Mouse (Mus musculus) embryonic facial prominence, embryonic 11.5 days (tissue): Measurements from ENCODE around the gene Il11ra1. TPM values are rescaled to one million over a fixed set of nuclear protein-coding genes. Genes with fewer than 3 reads are reported as not detected.

Experiments used
- ATAC-seq: fragments of 200-750 bp; cut with Nextera tagmentation; replicated peaks from 2 replicates; pipeline ENCODE4 v1.8.0; 2017; ENCODE audit warnings: low read depth; ENCODE audit not compliant: insufficient number of reproducible peaks, low FRiP score, low TSS enrichment
- DNase-seq: peaks from one replicate; pipeline ENCODE4 v3.0.0-alpha.2; 2015; ENCODE audit warnings: low spot score
- H3K27ac ChIP-seq: fragments of 300-500 bp; sonication (generic); replicated peaks from 2 replicates; pipeline ENCODE4 v1.5.1; 2014; ENCODE audit warnings: mild to moderate bottlenecking, low read depth, low read length, control low read depth
- H3K27me3 ChIP-seq: fragments of 300-500 bp; sonication (generic); 2 replicates; pipeline ENCODE4 v1.6.1; 2014; ENCODE audit warnings: mild to moderate bottlenecking, low read length, moderate library complexity, mixed read lengths; ENCODE audit not compliant: control insufficient read depth, insufficient read depth
- H3K36me3 ChIP-seq: fragments of 300-500 bp; sonication (generic); replicated peaks from 2 replicates; pipeline ENCODE4 v1.6.1; 2014; ENCODE audit warnings: low read depth, mild to moderate bottlenecking, low read length, moderate library complexity, mixed read lengths; ENCODE audit not compliant: control insufficient read depth, insufficient read depth
- H3K4me1 ChIP-seq: fragments of 300-500 bp; sonication (generic); 2 replicates; pipeline ENCODE4 v1.6.1; 2014; ENCODE audit warnings: low read length, mixed read lengths; ENCODE audit not compliant: control insufficient read depth, insufficient read depth
- H3K4me2 ChIP-seq: fragments of 300-500 bp; sonication (generic); 2 replicates; pipeline ENCODE4 v1.6.1; 2014; ENCODE audit warnings: low read depth, mild to moderate bottlenecking, control low read depth, low read length, moderate library complexity
- H3K4me3 ChIP-seq: fragments of 300-500 bp; sonication (generic); 2 replicates; pipeline ENCODE4 v1.5.1; 2014; ENCODE audit warnings: low read depth, low read length, control low read depth
- H3K9ac ChIP-seq: fragments of 300-500 bp; sonication (generic); replicated peaks from 2 replicates; pipeline ENCODE4 v1.6.1; 2014; ENCODE audit warnings: mild to moderate bottlenecking, control low read depth, low read length
- H3K9me3 ChIP-seq: fragments of 300-500 bp; sonication (generic); replicated peaks from 2 replicates; pipeline ENCODE4 v1.6.1; 2016; ENCODE audit warnings: mild to moderate bottlenecking, low read length, inconsistent platforms, mixed read lengths; ENCODE audit not compliant: control insufficient read depth
- WGBS: fragments of 180-500 bp; shearing (Covaris S2); extraction: QIAGEN DNeasy Blood & Tissue Kit; methylation state at CpG from one replicate; pipeline ENCODE4 v1.1.7; 2014; 5-methylcytosine and 5-hydroxymethylcytosine counted together
- polyA plus RNA-seq: library from polyadenylated mRNA; unstranded; fragments of >200 nt; fragmentation: Nextera tagmentation; extraction: Ambion mirVana; gene quantifications from 2 replicates; pipeline ENCODE4 v1.2.1, GENCODE M21; 2014

Il11ra1 gene
- polyA plus RNA-seq, 1 experiment from 2014 or later: 199 TPM

DNA sequence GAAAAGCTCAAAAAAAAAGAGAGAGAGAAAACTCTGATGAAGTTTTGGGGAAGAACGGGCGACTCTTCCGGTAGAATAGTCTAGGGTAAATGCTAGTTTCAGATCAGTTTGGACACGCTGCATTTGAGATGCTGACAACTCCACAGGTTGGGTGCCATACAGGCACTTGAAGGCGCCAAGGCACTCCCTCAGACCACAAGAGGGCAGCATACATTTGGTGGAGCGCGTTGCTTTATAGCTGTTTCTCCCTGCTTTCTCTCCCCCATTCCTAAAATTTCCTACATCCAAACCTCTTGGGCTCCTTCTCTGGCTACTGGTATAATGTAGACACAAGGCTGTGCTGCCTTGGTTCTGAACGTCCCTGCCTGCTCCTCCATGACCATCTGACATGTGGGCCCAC lies 14.5 kb downstream of the Il11ra1 start:
- WGBS: 13% methylated on average over 8 of the region's 8 CpGs
- H3K4me3 ChIP-seq: peak overlapping the region; percentile 79; the same call in 1 of the 2 replicates
- no peaks in the 10 kb centered on the region for H3K9me3 ChIP-seq

DNA sequence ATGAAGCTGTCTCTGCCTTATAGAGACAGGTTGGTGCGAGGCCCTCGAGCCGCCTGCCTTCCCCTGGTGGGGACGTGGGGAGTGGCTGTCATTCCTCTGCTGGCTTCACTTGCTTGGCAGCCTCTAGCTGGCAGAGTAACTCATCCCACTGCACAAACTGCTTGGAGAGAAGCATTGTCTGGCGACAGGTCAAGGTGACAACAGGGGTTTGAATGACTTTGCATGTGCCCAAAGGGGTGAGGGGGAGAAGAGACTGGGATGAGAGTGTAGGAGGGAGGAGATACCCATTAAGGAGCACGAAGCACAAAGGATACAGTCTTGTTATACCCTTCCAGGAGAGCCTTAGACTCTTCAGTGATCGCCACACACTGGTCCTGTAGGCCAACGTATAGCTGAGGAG lies 15.3 kb downstream of the Il11ra1 start:
- H3K9me3 ChIP-seq: no peaks in the 10 kb centered on the region
- no peak overlapping the region for H3K27ac ChIP-seq
- H3K36me3 ChIP-seq: no peaks in the 10 kb centered on the region
- H3K4me1 ChIP-seq: peaks cover 11% of the 10 kb centered on the region; the same call in 1 of the 2 replicates
- ATAC-seq: no peak
- H3K4me3 ChIP-seq: no peak overlapping the region
- H3K9ac ChIP-seq: no peak overlapping the region
- no peak overlapping the region for H3K4me2 ChIP-seq
- no peak for DNase-seq
- H3K27me3 ChIP-seq: no peaks in the 10 kb centered on the region
- 78% methylated on average over 8 of the region's 8 CpGs for WGBS

More for the DNA sequence above, 14.5 kb downstream of the Il11ra1 start:
- Histone ChIP-seq H3K4me2 (no peak overlapping the region; the same call in 1 of the 2 replicates), H3K27me3 (no peaks in the 10 kb centered on the region), H3K36me3 (no peaks in the 10 kb centered on the region), H3K4me1 (peaks cover 11% of the 10 kb centered on the region; the same call in 1 of the 2 replicates), H3K27ac (no peak overlapping the region), H3K9ac (no peak overlapping the region)
- peak; percentile 86 for DNase-seq
- no peak for ATAC-seq

DNA sequence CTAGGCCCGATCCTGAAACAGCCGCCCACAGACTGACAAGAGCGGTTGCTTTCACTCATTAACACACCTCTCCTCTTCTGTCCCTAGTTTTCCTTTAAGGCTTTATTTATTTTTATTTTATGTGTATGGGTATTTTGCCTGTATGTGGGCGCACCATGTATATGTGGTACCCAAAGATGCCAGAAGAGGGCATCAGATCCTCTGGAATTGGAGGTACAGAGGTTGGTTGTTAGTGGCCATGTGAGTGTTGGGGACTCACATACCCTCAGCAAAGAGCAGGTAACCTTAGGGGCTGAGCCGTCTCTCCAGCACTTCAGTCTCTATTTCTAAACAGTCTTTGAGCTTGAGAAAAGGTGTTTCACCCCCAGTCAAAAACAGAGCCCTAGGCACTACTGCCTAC lies 15.8 kb downstream of the Il11ra1 start:
- Histone ChIP-seq H3K9ac (no peak overlapping the region), H3K4me2 (no peak overlapping the region), H3K9me3 (no peaks in the 10 kb centered on the region), H3K4me1 (peaks cover 11% of the 10 kb centered on the region; the same call in 1 of the 2 replicates), H3K4me3 (no peak overlapping the region), H3K27me3 (no peaks in the 10 kb centered on the region), H3K27ac (no peak overlapping the region), H3K36me3 (no peaks in the 10 kb centered on the region; the same call in 1 of the 2 replicates)
- DNase-seq (peak; percentile 46), ATAC-seq (no peak)
- WGBS: 90% methylated on average over 5 of the region's 5 CpGs

DNA sequence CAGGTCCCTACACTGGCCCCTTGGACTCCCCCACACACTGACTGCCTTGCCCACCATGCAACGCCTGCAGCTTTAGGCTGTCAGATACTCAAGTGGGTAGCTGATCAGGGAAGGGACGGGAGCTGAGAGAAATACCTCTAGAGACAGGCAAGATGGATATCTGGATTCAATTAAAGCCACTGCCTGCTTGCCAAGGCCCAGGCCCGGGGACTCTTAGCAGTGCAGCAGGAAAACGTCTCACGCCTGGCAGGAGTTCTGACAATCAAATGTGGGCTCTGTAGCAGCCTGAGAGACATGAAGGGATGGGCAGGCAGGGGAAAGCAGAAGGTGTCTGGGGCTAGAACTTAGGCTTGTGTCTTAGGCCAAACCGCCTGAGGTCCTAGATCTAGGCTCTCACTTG lies 17.0 kb downstream of the Il11ra1 start:
- no peak overlapping the region for H3K27ac ChIP-seq
- no peaks in the 10 kb centered on the region for H3K27me3 ChIP-seq
- H3K4me1 ChIP-seq: peaks cover 10% of the 10 kb centered on the region; the same call in 1 of the 2 replicates
- WGBS: 43% methylated on average over 6 of the region's 6 CpGs
- H3K36me3 ChIP-seq: no peaks in the 10 kb centered on the region; the same call in 1 of the 2 replicates
- DNase-seq: peak; percentile 63
- no peak; the same call in 1 of the 2 replicates for ATAC-seq
- no peak overlapping the region for H3K9ac ChIP-seq
- no peak overlapping the region for H3K4me3 ChIP-seq
- H3K9me3 ChIP-seq: no peaks in the 10 kb centered on the region
- no peak overlapping the region for H3K4me2 ChIP-seq

DNA sequence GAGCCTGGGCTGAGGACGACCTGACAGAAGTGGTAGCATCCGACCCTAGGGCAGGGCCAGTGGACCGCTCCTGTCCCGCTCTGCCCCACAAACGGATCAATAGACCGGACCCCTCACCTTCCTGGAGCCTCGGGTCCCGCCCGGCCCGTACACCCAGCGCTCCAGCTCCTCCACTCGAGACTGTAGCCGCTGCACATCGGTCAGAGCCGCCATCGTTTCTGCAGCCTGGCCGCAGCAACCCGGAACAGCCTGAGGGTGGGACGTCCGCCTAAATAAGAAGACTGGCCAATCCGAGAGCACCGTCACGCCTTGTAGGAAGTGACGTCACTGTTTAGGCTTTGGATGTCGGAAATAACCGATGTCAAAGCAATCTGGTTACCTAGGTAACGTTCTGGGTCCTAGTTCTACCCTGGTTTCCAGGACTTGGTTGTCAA lies 23.1 kb downstream of the Il11ra1 start, which contains the start of gene Dctn3:
TSS of gene Dctn3 (minus strand) at position 253 of the 434 bp plus-strand sequence.
- WGBS: under 1% methylated on average over 27 of the region's 27 CpGs
- DNase-seq (peak; percentile 98), ATAC-seq (peak; percentile 88)
- Histone ChIP-seq H3K9ac (peak within 1 kb of the TSS; percentile 76), H3K4me1 (peaks cover 3% of the 10 kb centered on the region; the same call in 1 of the 2 replicates), H3K4me3 (peak within 1 kb of the TSS; percentile 79), H3K27ac (no peak within 1 kb of the TSS), H3K4me2 (peak within 1 kb of the TSS; percentile 56), H3K27me3 (peaks cover 38% of the 10 kb centered on the region), H3K36me3 (no peaks in the 10 kb centered on the region; the same call in 1 of the 2 replicates), H3K9me3 (no peaks in the 10 kb centered on the region)

DNA sequence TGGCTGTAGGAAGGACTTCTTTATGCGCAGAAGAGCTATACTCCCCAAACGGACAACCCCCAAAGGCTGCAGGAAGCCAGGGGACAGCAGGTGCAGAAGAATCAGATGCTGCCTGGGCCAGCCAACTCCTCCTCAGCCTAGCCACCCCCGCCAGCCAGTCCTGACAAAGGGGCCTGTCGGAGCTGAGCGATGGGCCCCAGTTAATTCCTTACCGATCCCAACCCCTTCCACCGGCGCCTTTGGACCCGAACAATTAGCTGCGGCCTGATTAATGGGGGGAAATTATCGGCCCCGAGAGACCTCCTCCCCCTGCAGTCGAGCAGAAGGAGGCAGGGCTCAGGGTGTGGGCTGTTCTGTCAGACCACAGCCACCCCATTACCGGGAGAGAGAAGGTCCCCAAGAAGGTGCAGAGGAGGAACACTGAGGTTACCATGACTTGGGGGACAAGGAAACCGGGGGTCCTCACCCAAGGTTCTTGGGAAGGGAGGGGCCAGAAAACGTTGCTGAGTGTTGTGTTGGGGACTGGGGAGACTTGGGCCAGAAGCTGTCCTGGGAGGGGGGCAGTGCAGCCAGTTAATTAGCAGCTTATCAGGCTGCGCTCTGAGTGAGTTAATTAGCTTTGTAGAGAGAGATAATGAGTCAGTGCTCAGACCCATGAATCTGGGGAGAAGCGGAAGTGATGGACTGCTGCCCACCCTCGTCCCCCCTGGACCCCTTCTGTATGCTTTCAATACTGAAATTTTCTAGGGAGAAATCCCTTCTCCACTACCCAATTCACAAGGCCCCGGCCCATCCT lies 27.2 kb downstream of the Il11ra1 start:
- Histone ChIP-seq H3K4me2 (no peak overlapping the region), H3K36me3 (no peaks in the 10 kb centered on the region), H3K9me3 (no peaks in the 10 kb centered on the region), H3K4me3 (no peak overlapping the region), H3K27me3 (peaks cover 69% of the 10 kb centered on the region), H3K27ac (no peak overlapping the region), H3K9ac (no peak overlapping the region; the same call in 1 of the 2 replicates), H3K4me1 (peaks cover 6% of the 10 kb centered on the region)
- 11% methylated on average over 20 of the region's 20 CpGs for WGBS
- DNase-seq (no peak), ATAC-seq (no peak)

DNA sequence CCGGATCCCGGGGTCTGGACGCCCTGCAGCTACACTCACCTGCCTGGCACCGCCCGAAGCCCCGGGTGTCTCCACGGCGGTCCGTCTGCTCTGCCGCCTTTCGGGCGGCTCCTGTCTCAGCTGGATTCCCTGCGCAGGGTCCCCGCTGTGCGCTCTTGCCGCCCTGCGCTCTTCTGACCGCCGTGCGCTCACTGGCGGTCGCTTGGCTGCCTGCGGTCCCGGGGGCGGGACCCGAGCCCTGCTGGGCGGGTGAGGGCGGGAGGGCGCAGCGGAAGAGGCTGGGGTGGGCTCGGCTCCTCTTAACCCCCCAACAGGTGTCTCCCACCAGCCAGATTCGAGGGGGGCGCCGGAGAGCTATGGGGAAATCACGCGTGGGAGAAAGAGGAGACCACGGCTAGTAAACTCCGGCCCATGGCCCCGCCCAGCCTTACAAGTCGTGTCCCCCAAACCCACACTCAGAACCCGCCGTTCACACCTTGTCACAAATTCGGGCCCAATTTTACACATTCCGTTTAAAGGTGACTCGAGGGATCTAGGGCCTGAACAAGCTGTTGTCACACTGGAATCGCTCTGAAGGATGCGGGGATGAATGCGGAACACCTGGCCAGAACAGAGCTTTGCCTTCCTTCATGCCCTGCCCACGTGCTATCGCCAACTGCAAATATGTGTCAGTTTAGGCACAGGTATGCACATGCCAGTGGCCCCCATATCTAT lies 31.4 kb downstream of the Il11ra1 start, which contains the start of gene Arid3c:
TSS of gene Arid3c (minus strand) at position 91 of the 714 bp plus-strand sequence.
- Histone ChIP-seq H3K9ac (peak within 1 kb of the TSS; percentile 14), H3K4me2 (peak within 1 kb of the TSS; percentile 81), H3K27ac (no peak within 1 kb of the TSS), H3K36me3 (no peaks in the 10 kb centered on the region), H3K9me3 (no peaks in the 10 kb centered on the region), H3K4me3 (peak within 1 kb of the TSS; percentile 29), H3K4me1 (peaks cover 4% of the 10 kb centered on the region; the same call in 1 of the 2 replicates), H3K27me3 (peaks cover 52% of the 10 kb centered on the region)
- DNase-seq (peak; percentile 47), ATAC-seq (no peak)
- 2% methylated on average over 50 of the region's 50 CpGs for WGBS
